Mouse (Mus musculus): ENCODE data around the gene Grm4. TPM values are rescaled to one million over a fixed set of nuclear protein-coding genes. Genes with fewer than 3 reads are reported as not detected.
A peak's percentile ranks its signal among the peaks of the same experiment; 100 is the strongest.

The Grm4 gene
- polyA plus RNA-seq, 1 experiment from 2014 or later = 0.68 TPM

GRCm38 (mm10) chr17:27501331-27502251, 19.6 kb downstream of the Grm4 start:
- peaks cover 11% of the 10 kb centered on the region; the same call in 1 of the 2 replicates for H3K27me3 ChIP-seq
- H3K4me2 ChIP-seq (replicated peaks) = peak overlapping the region; percentile 21
- WGBS = 5% methylated on average over 18 of the region's 18 CpGs
- H3K4me3 ChIP-seq = no peak overlapping the region
- no peaks in the 10 kb centered on the region for H3K36me3 ChIP-seq
- H3K9ac ChIP-seq = peak overlapping the region; percentile 24; the same call in 1 of the 2 replicates
- peaks cover 43% of the 10 kb centered on the region for H3K4me1 ChIP-seq
- H3K9me3 ChIP-seq = no peaks in the 10 kb centered on the region
- ATAC-seq (ENCODE audit: insufficient number of reproducible peaks, insufficient read depth, low FRiP score, low TSS enrichment) = peak; percentile 45; the same call in 1 of the 2 replicates
- H3K27ac ChIP-seq = peak overlapping the region; percentile 83

- Histone ChIP-seq H3K4me1 (peaks cover 36% of the 10 kb centered on the region), H3K4me2 (replicated peaks) (peak overlapping the region; percentile 21)
Measured at GRCm38 (mm10) chr17:27500811-27501210, 20.4 kb downstream of the Grm4 start.

GRCm38 (mm10) chr17:27499080-27499479, 22.1 kb downstream of the Grm4 start:
- no peak overlapping the region for H3K4me3 ChIP-seq
- H3K27ac ChIP-seq = no peak overlapping the region
- no peak for ATAC-seq (ENCODE audit: insufficient number of reproducible peaks, insufficient read depth, low FRiP score, low TSS enrichment)
- H3K4me1 ChIP-seq = peaks cover 23% of the 10 kb centered on the region
- H3K9ac ChIP-seq = no peak overlapping the region
- no peaks in the 10 kb centered on the region for H3K9me3 ChIP-seq
- H3K27me3 ChIP-seq = peaks cover 11% of the 10 kb centered on the region; the same call in 1 of the 2 replicates
- H3K4me2 ChIP-seq (replicated peaks) = no peak overlapping the region
- WGBS = 69% methylated on average over 13 of the region's 13 CpGs
- no peaks in the 10 kb centered on the region for H3K36me3 ChIP-seq

More at GRCm38 (mm10) chr17:27500811-27501210, 20.4 kb downstream of the Grm4 start:
- peak overlapping the region; percentile 24; the same call in 1 of the 2 replicates for H3K9ac ChIP-seq
- peak overlapping the region; percentile 83 for H3K27ac ChIP-seq
- H3K27me3 ChIP-seq = peaks cover 11% of the 10 kb centered on the region; the same call in 1 of the 2 replicates
- no peak overlapping the region for H3K4me3 ChIP-seq
- H3K36me3 ChIP-seq = no peaks in the 10 kb centered on the region
- ATAC-seq (ENCODE audit: insufficient number of reproducible peaks, insufficient read depth, low FRiP score, low TSS enrichment) = no peak
- 42% methylated on average over 4 of the region's 4 CpGs for WGBS
- no peaks in the 10 kb centered on the region for H3K9me3 ChIP-seq

DNA sequence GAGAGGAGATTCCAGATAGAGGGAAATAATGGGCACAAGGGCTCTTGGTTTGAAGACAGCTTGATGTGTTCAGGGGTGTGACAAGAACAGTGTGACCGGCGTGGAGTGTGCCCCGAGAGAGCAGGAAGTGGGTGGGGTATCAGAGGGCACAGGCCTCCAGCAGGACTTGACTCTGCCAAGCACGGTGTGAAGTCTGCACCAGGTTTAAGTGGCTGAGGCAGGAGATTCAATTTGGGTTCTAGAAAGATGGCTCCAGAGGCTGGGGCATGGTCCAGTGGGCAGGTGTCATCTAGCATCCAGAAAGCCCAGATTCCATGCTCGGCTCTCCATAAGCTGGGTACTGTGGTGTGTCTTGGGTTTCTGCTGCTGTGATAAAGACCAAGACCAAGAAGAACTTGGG, 23.4 kb downstream of the Grm4 start:
- H3K9ac ChIP-seq = no peak overlapping the region
- H3K4me2 ChIP-seq (replicated peaks) = no peak overlapping the region
- H3K4me3 ChIP-seq = no peak overlapping the region
- peaks cover 26% of the 10 kb centered on the region for H3K4me1 ChIP-seq
- H3K9me3 ChIP-seq = no peaks in the 10 kb centered on the region
- peaks cover 8% of the 10 kb centered on the region; the same call in 1 of the 2 replicates for H3K27me3 ChIP-seq
- ATAC-seq (ENCODE audit: insufficient number of reproducible peaks, insufficient read depth, low FRiP score, low TSS enrichment) = no peak
- H3K27ac ChIP-seq = no peak overlapping the region
- no peaks in the 10 kb centered on the region for H3K36me3 ChIP-seq
- WGBS = 72% methylated on average over 5 of the region's 5 CpGs

- WGBS = 78% methylated on average over 7 of the region's 7 CpGs
- no peaks in the 10 kb centered on the region for H3K9me3 ChIP-seq
- H3K4me3 ChIP-seq = no peak overlapping the region
- no peaks in the 10 kb centered on the region for H3K36me3 ChIP-seq
- no peak overlapping the region for H3K27ac ChIP-seq
- ATAC-seq (ENCODE audit: insufficient number of reproducible peaks, insufficient read depth, low FRiP score, low TSS enrichment) = no peak
- H3K4me1 ChIP-seq = peaks cover 4% of the 10 kb centered on the region; the same call in 1 of the 2 replicates
- H3K27me3 ChIP-seq = no peaks in the 10 kb centered on the region
- H3K9ac ChIP-seq = no peak overlapping the region
- no peak overlapping the region for H3K4me2 ChIP-seq (replicated peaks)
Measured at GRCm38 (mm10) chr17:27495008-27495540, 26.1 kb downstream of the Grm4 start.

GRCm38 (mm10) chr17:27493969-27494368, 27.2 kb downstream of the Grm4 start:
- Histone ChIP-seq H3K9ac (no peak overlapping the region), H3K4me1 (peaks cover 4% of the 10 kb centered on the region; the same call in 1 of the 2 replicates), H3K4me3 (no peak overlapping the region), H3K9me3 (no peaks in the 10 kb centered on the region), H3K27me3 (no peaks in the 10 kb centered on the region), H3K36me3 (no peaks in the 10 kb centered on the region), H3K27ac (no peak overlapping the region), H3K4me2 (replicated peaks) (no peak overlapping the region)
- ATAC-seq (ENCODE audit: insufficient number of reproducible peaks, insufficient read depth, low FRiP score, low TSS enrichment) = no peak
- WGBS = 24% methylated on average over 8 of the region's 8 CpGs

- no peak overlapping the region for H3K27ac ChIP-seq
Measured at GRCm38 (mm10) chr17:27493389-27493788, 27.8 kb downstream of the Grm4 start.

GRCm38 (mm10) chr17:27488173-27488823, 32.9 kb downstream of the Grm4 start:
- Histone ChIP-seq H3K27ac (no peak overlapping the region), H3K9me3 (no peaks in the 10 kb centered on the region)

More at GRCm38 (mm10) chr17:27493389-27493788, 27.8 kb downstream of the Grm4 start:
- Histone ChIP-seq H3K4me3 (no peak overlapping the region), H3K27me3 (no peaks in the 10 kb centered on the region), H3K9me3 (no peaks in the 10 kb centered on the region), H3K36me3 (no peaks in the 10 kb centered on the region), H3K4me2 (replicated peaks) (no peak overlapping the region), H3K9ac (no peak overlapping the region), H3K4me1 (peaks cover 4% of the 10 kb centered on the region; the same call in 1 of the 2 replicates)
- no peak for ATAC-seq (ENCODE audit: insufficient number of reproducible peaks, insufficient read depth, low FRiP score, low TSS enrichment)
- 85% methylated on average over 4 of the region's 4 CpGs for WGBS

GRCm38 (mm10) chr17:27485940-27486339, 35.3 kb downstream of the Grm4 start:
- H3K9me3 ChIP-seq = no peaks in the 10 kb centered on the region
- H3K36me3 ChIP-seq = no peaks in the 10 kb centered on the region
- no peak overlapping the region for H3K4me3 ChIP-seq
- no peaks in the 10 kb centered on the region for H3K27me3 ChIP-seq
- no peak overlapping the region for H3K9ac ChIP-seq
- no peak overlapping the region for H3K4me2 ChIP-seq (replicated peaks)
- no peaks in the 10 kb centered on the region for H3K4me1 ChIP-seq
- no peak for ATAC-seq (ENCODE audit: insufficient number of reproducible peaks, insufficient read depth, low FRiP score, low TSS enrichment)
- H3K27ac ChIP-seq = no peak overlapping the region
- WGBS = 53% methylated on average over 8 of the region's 8 CpGs

More at GRCm38 (mm10) chr17:27488173-27488823, 32.9 kb downstream of the Grm4 start:
- Histone ChIP-seq H3K4me1 (no peaks in the 10 kb centered on the region), H3K4me2 (replicated peaks) (no peak overlapping the region), H3K36me3 (no peaks in the 10 kb centered on the region), H3K4me3 (no peak overlapping the region), H3K27me3 (no peaks in the 10 kb centered on the region), H3K9ac (no peak overlapping the region)
- WGBS = 74% methylated on average over 16 of the region's 16 CpGs
- ATAC-seq (ENCODE audit: insufficient number of reproducible peaks, insufficient read depth, low FRiP score, low TSS enrichment) = no peak

GRCm38 (mm10) chr17:27483571-27483970, 37.6 kb downstream of the Grm4 start:
- H3K9me3 ChIP-seq = no peaks in the 10 kb centered on the region
- no peak overlapping the region for H3K4me3 ChIP-seq
- no peak overlapping the region for H3K9ac ChIP-seq
- no peak overlapping the region for H3K27ac ChIP-seq
- peaks cover 8% of the 10 kb centered on the region; the same call in 1 of the 2 replicates for H3K4me1 ChIP-seq
- 80% methylated on average over 3 of the region's 3 CpGs for WGBS
- ATAC-seq (ENCODE audit: insufficient number of reproducible peaks, insufficient read depth, low FRiP score, low TSS enrichment) = no peak
- no peak overlapping the region for H3K4me2 ChIP-seq (replicated peaks)
- H3K27me3 ChIP-seq = no peaks in the 10 kb centered on the region
- H3K36me3 ChIP-seq = no peaks in the 10 kb centered on the region

Data from embryonic facial prominence, embryonic 12.5 days (tissue).